Mouse (Mus musculus) midbrain, embryonic 12.5 days (tissue): Measurements from ENCODE around the gene Gm5678. TPM values are rescaled to one million over a fixed set of nuclear protein-coding genes. Genes with fewer than 3 reads are reported as not detected.

Experiments used
- ATAC-seq: fragments of 200-750 bp; cut with Nextera tagmentation; 2 replicates; pipeline ENCODE4 v1.8.0; 2017; ENCODE audit warnings: low read depth, moderate TSS enrichment, moderate library complexity; ENCODE audit not compliant: low FRiP score
- H3K27ac ChIP-seq: fragments of 300-500 bp; sonication (generic); replicated peaks from 2 replicates; pipeline ENCODE4 v1.5.1; 2016; ENCODE audit warnings: mild to moderate bottlenecking
- H3K27me3 ChIP-seq: fragments of 300-500 bp; sonication (generic); 2 replicates; pipeline ENCODE4 v1.6.1; 2016; ENCODE audit warnings: mild to moderate bottlenecking
- H3K36me3 ChIP-seq: fragments of 300-500 bp; sonication (generic); 2 replicates; pipeline ENCODE4 v1.6.1; 2016
- H3K4me1 ChIP-seq: fragments of 300-500 bp; sonication (generic); 2 replicates; pipeline ENCODE4 v1.6.1; 2016
- H3K4me2 ChIP-seq: fragments of 300-500 bp; sonication (generic); replicated peaks from 2 replicates; pipeline ENCODE4 v1.6.1; 2016; ENCODE audit warnings: mild to moderate bottlenecking, moderate library complexity
- H3K4me3 ChIP-seq: fragments of 300-500 bp; sonication (generic); 2 replicates; pipeline ENCODE4 v1.5.1; 2016; ENCODE audit warnings: mild to moderate bottlenecking
- H3K9ac ChIP-seq: fragments of 300-500 bp; sonication (generic); replicated peaks from 2 replicates; pipeline ENCODE4 v1.6.1; 2016; ENCODE audit warnings: mild to moderate bottlenecking, moderate library complexity
- H3K9me3 ChIP-seq: fragments of 300-500 bp; sonication (generic); 2 replicates; pipeline ENCODE4 v1.6.1; 2016; ENCODE audit warnings: mild to moderate bottlenecking
- WGBS: fragments of 180-500 bp; shearing (Covaris S2); methylation state at CpG from one replicate; pipeline ENCODE4 v1.1.7; 2016; 5-methylcytosine and 5-hydroxymethylcytosine counted together
- polyA plus RNA-seq: library from polyadenylated mRNA; unstranded; fragments of >200 nt; fragmentation: Nextera tagmentation; extraction: Ambion mirVana; gene quantifications from 2 replicates; pipeline ENCODE4 v1.2.1, GENCODE M21; 2016

The Gm5678 gene
- polyA plus RNA-seq, 1 experiment from 2014 or later = not detected

DNA sequence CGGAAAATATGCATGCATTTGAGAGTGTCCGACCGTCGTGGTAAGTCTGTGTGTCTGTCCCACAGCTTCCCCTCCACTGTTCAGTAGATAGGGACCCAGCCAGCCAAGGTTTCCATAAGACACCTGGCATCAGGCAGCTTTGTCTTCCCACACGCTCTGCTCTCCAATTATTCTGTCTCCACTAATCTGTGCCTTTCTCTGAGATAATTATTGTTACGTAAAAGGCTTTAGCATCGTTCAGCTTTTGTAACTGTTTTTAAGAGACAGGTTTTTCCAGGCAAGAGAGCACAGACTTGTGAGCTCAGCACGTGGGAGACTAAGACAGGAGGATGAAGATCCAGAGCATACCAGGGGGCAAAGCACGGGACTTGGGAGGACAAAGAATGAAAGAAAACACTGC lies 51.3 kb downstream of the Gm5678 start:
- no peak overlapping the region for H3K4me2 ChIP-seq
- peaks cover 13% of the 10 kb centered on the region for H3K4me1 ChIP-seq
- H3K27ac ChIP-seq = no peak overlapping the region
- H3K27me3 ChIP-seq = peaks cover 42% of the 10 kb centered on the region
- 51% methylated on average over 9 of the region's 9 CpGs for WGBS
- H3K4me3 ChIP-seq = no peak overlapping the region
- H3K36me3 ChIP-seq = no peaks in the 10 kb centered on the region
- no peaks in the 10 kb centered on the region for H3K9me3 ChIP-seq
- H3K9ac ChIP-seq = no peak overlapping the region
- ATAC-seq = no peak

Other genes with a start within 250 kb of the Gm5678 start
- gene Setd4, start 24.0 kb upstream of the Gm5678 start, polyA plus RNA-seq = 15.1 and 15.6 TPM in 2 replicates
- 111 and 112 TPM in 2 replicates for gene Cbr1, start 22.2 kb upstream of the Gm5678 start, polyA plus RNA-seq
- gene Cbr3, start 55.1 kb downstream of the Gm5678 start, polyA plus RNA-seq = 0.59 and 0.65 TPM in 2 replicates
- 21.7 and 21.9 TPM in 2 replicates for gene Dop1b, start 83.8 kb downstream of the Gm5678 start, polyA plus RNA-seq
- 34.6 and 40.0 TPM in 2 replicates for gene Morc3, start 204.0 kb downstream of the Gm5678 start, polyA plus RNA-seq